Mouse (Mus musculus) v-Abl transformed pro-B cells (cell line): ENCODE measurements at regions not wholly inside any gene's neighbourhood (a gene's known extent, or its start where the extent isn't known, plus 50 kb on each side); places are given as distances from the start of the nearest gene placed in this dataset.

Source experiments
- in situ Hi-C, 2 experiments: fragments of 400-800 bp; cut with MboI; formaldehyde crosslinking; loops; one replicate each; pipeline ENCODE4 v1.15.1; 2025; ENCODE audit not compliant: unreplicated experiment in 2 of 2

DNA sequence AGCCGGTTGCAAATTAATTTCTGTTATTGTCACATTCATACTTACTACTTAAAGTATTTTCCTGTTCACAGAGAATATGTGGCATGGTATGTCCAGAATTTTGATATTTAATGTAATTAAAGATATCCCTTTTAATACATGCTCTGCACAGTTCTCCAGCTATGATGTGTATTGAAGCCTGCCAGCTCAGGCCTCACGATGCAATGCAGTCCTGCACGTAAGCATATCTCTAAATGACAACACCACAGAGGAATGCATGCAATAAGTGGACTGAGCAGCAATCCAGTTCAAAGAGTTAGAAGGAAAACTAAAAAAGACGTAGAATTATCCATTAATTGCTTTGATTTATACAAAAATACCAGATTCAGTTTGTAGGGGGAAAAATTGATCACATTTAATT, 373.4 kb downstream of the Ptprc start:
- in situ Hi-C loops = loop anchor here (10.0 to 25.0 kb wide), 6 partner anchors 123 to 1160 kb away; partner anchors contain the start of gene Dennd1b (in 1 of the 2)

- in situ Hi-C loops = loop anchor here (10.0 to 25.0 kb wide), 6 partner anchors 124 to 1162 kb away; partner anchors contain the start of gene Dennd1b (in 1 of the 2)
These were observed 374.8 kb downstream of the Ptprc start for GRCm38 (mm10) chr1:137800752-137801151.

- in situ Hi-C loops = no loop called here
These were observed 386.7 kb downstream of the Ptprc start for GRCm38 (mm10) chr1:137788789-137789188.

- in situ Hi-C loops = no loop called here
These were observed 388.9 kb downstream of the Ptprc start for GRCm38 (mm10) chr1:137786653-137787052.

DNA sequence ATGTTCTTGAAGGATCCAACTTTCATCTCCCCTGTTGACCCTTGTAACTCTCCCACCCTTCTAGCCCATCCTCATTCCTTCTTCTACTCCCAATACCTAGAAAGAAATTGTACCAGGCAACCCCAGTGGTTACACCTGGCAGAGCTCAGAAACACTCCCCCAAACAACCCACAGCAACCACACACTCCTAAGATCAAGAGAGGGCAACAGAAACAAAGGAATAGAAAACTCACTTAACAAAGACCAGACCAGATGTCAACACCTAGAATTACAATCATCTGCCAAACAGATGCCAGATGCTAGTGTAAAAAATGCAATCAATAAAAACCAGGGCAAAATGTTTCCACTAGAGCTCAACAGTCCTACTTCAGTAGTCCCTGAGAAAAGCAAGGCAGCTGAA, 400.9 kb downstream of the Ptprc start:
- in situ Hi-C loops = no loop called here

DNA sequence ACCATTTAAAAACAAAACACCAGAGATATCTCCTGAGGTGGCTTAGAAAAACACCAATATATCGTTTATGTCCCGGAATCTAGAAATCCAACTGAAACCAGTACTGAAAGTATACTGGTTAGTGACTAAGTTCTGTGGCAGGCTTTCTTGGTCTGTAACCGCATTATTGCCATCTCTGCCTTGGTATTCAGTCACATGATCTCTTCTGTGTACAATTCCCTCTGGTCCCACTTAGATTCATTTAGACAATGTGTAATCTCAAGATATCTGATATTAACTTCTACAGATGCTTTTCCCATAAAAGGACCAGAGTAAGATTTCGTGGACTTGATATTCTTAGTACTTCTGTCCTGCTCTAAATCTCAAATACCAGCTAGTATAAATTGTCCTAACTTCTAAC, 414.7 kb downstream of the Ptprc start:
- in situ Hi-C loops = no loop called here

DNA sequence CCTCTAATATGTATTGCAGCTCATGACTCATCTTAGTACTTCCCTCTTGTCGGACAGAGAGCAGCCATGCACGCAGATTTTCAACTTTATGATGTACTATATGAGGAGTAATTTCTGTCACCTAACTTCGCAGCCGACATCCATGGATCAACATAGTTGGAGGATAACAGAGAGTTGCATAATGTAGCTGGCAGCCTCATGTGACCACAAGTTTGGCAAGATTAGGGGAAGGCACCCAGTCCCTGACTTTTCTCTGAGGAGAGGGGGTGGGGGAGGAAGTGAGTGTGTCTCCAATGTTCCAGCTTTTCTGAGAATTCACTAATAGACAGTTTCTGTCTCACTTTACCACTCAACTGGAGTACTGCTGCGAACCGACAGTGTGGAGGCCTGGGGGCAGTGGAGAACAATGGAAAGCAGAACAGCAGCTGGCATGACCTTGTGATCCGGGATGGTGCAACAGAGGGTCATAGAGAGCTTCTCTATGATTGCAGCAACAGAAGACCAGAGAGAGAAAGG, 424.0 kb downstream of the Ptprc start:
- in situ Hi-C loops = no loop called here

GRCm38 (mm10) chr1:137750894-137751293, 424.6 kb downstream of the Ptprc start:
- in situ Hi-C loops = no loop called here

DNA sequence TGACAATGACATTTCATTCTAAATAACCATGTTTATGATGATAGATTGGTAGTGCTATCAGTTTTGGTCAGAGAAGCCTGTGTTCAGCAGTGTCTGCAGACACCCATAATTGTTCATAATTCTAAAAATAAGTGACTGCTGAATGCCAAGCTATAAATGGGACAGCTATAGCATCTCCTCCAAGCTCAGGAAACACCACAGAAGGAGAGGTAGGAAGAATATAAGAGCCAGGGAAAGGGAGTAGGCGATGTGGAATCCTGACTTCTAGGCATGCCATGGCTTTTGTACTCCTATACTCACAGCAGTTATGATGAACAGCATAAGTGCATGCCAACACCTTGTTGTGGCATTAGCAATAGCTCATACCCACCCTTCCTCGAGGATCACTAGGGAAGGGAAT, 429.4 kb downstream of the Ptprc start:
- in situ Hi-C loops = no loop called here

DNA sequence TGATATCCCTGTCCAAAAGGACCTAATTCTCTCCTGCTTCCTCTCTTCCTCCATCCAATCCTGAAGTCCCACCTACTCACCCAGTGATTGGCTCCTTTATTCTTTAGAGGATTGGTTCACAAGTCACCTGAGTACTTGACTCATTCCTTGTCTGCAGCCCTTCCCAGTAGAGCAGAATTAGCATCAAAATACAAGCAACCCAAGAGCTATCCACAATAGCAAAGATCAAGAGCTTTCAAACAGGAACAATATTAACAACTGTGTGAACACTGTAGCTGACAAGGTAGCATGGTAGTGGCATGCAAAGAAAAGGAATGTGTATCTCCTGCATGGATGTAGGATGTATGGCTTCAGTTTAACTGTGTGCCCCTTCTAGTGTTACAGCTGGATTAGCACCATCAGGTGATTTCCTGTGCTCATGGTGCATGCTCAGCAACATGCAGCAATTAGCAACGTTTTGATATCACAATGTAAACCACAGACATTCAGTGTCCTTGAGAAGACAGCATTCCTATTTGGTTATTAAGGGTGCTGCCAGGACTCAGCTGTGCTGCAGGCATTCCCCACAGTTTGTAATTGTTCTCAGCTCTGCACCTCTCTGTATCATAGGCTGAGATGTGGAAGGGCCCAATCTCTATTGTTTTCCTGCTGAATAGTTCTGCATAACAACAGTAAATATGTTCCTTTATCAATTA, 437.2 kb downstream of the Ptprc start:
- in situ Hi-C loops = no loop called here

GRCm38 (mm10) chr1:137703882-137704281, 471.6 kb downstream of the Ptprc start:
- in situ Hi-C loops = no loop called here

- in situ Hi-C loops = no loop called here
These were observed 476.6 kb downstream of the Ptprc start for GRCm38 (mm10) chr1:137698876-137699275.

DNA sequence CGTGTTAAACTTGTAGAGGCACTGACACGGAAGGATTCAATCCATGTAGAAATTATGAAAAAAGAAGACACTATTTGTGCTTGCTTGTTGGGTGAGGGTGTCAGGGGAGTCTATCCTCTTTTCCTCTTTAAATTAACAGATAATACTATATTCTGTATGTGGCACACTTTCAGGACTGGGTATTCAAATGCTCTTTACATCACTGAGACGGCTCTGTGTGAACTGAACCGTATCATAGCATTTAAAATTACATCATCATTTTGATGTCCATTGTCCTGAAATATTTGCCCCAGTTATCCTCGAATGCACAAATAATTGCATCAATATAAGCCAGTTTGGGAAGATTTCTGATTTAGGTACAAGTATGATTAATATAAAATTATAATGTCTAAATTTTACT, 478.2 kb downstream of the Ptprc start:
- in situ Hi-C loops = no loop called here

DNA sequence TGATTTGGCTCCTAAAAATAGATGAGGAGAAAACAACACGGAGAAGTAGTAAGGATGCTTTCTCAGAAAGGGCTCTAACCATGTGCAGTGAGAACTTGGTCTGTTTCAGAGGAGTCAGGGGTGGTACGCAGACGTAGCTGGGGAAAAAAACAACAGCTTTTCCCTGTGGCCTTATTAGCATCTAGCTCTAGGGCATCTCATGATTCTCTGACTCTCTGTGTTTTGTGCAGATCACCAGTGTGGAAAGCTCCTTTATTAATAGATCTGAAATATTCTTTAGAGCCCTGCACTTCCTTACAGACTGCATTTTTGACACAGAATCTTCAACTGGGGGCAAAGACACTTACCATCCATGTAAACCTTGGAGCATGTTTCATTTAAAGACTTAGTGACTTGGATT, 478.7 kb downstream of the Ptprc start:
- in situ Hi-C loops = no loop called here

GRCm38 (mm10) chr1:137695751-137696150, 479.8 kb downstream of the Ptprc start:
- in situ Hi-C loops = no loop called here

GRCm38 (mm10) chr1:137692525-137692924, 483.0 kb downstream of the Ptprc start:
- in situ Hi-C loops = no loop called here

- in situ Hi-C loops = no loop called here
These were observed 484.5 kb downstream of the Ptprc start for GRCm38 (mm10) chr1:137690860-137691595.

GRCm38 (mm10) chr1:137670650-137671049, 504.9 kb downstream of the Ptprc start:
- in situ Hi-C loops = no loop called here

DNA sequence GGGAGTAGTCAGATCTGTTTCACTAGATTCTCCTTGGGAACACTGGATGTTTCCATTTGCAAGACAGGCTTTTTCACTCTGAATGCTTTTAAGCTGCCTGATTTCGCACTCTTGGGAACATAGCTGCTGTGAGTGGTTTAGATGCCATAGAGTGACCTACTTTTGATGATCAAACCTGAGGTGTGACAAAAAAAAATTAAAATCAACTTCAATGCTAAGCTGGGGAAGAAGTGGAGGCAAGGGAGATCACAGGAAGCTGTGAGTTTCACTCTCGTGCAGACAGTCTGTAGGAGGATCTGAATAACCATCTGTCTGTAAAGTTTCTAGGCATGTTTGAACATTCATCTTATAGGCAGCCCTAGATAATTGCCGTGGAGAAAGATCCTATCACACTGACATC, 505.7 kb downstream of the Ptprc start:
- in situ Hi-C loops = no loop called here

- in situ Hi-C loops = no loop called here
These were observed 517.4 kb downstream of the Ptprc start for GRCm38 (mm10) chr1:137658141-137658540.

GRCm38 (mm10) chr1:137656900-137657458, 518.5 kb downstream of the Ptprc start:
- in situ Hi-C loops = no loop called here
